Mouse (Mus musculus) lung, postnatal 0 days (tissue): ENCODE results near the gene Tmbim6.

Experiments used
- CTCF ChIP-seq: IDR thresholded peaks from 2 replicates; pipeline ENCODE4 v1.5.1; 2016; ENCODE audit warnings: antibody characterized with exemption, mild to moderate bottlenecking
- EP300 ChIP-seq: IDR thresholded peaks from 2 replicates; pipeline ENCODE4 v1.6.1; 2016; ENCODE audit warnings: antibody characterized with exemption, mild to moderate bottlenecking, control low read depth

DNA sequence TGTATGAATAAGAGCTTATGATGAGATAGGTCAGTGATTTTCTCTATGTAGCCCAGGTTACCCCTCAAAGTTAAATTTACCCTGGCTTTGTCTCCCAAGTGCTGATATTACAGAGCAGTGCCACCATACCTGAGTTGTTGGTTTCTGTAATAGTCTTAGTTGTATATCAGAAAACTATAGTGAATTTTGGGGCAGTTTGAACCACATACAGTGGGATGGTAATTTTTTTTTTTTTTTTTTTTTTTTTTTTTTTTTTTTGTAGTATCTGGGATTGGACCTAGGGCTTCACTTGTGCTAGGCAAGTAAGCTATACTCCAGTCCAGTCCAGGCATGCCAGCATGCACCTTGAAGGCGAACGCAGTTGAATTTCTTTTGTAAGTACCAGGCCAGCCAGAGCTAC is 4.9 kb downstream of the Tmbim6 start:
- no peak for TF ChIP-seq CTCF
- no peak for TF ChIP-seq EP300
